Mouse (Mus musculus): ENCODE results near the gene Hist1h1t.

- TF ChIP-seq POLR2A (IDR thresholded peaks at IDR 0.05; ENCODE audit: borderline replicate concordance, low read depth, low read length), result no peak
- TF ChIP-seq CTCF (IDR thresholded peaks at IDR 0.05; ENCODE audit: low read depth, low read length), result no peak
Measured at GRCm38 (mm10) chr13:23699767-23700166, 4.2 kb downstream of the Hist1h1t start.

Measured in bone marrow macrophage, adult 2 months (primary cell).